Mouse (Mus musculus) bone marrow, adult 2 months (tissue): ENCODE data around the gene Spaca3. TPM values are rescaled to one million over a fixed set of nuclear protein-coding genes. Genes with fewer than 3 reads are reported as not detected.

Source experiments
- H3K27ac ChIP-seq: fragments of 200-500 bp; 2 replicates; pipeline ENCODE4 v1.5.1; 2012; ENCODE audit warnings: low read depth, mild to moderate bottlenecking, control low read depth, inconsistent platforms, low read length; ENCODE audit not compliant: control insufficient read depth, poor library complexity, insufficient read depth
- H3K4me1 ChIP-seq: fragments of 200-500 bp; 2 replicates; pipeline ENCODE4 v1.6.1; 2011; ENCODE audit warnings: low read length; ENCODE audit not compliant: control insufficient read depth, insufficient read depth
- H3K4me3 ChIP-seq: fragments of 200-500 bp; replicated peaks from 2 replicates; pipeline ENCODE3; 2011; ENCODE audit warnings: mild to moderate bottlenecking, low read depth, low read length, control low read depth; ENCODE audit not compliant: control insufficient read depth
- CTCF ChIP-seq: fragments of 200-500 bp; IDR thresholded peaks from 2 replicates; pipeline ENCODE4 v1.5.1; 2011; ENCODE audit warnings: low read length, control low read depth; ENCODE audit not compliant: control insufficient read depth, insufficient read depth
- POLR2A ChIP-seq: fragments of 200-500 bp; IDR thresholded peaks from 2 replicates; pipeline ENCODE4 v1.6.1; 2011; ENCODE audit warnings: low read depth, mild to moderate bottlenecking, control low read depth, low read length, borderline replicate concordance; ENCODE audit not compliant: control insufficient read depth
- WGBS: fragments of 180-500 bp; shearing (Covaris S2); methylation state at CpG from one replicate; pipeline ENCODE4 v1.1.7; 2018; 5-methylcytosine and 5-hydroxymethylcytosine counted together
- polyA plus RNA-seq: library from polyadenylated mRNA; stranded (reverse); fragments of >200 nt; gene quantifications from 2 replicates; pipeline ENCODE4 v1.2.4, GENCODE M21; 2011; ENCODE audit warnings: low replicate concordance; ENCODE audit not compliant: missing spikeins, insufficient read depth, insufficient read length

Gene Spaca3
- polyA plus RNA-seq, 1 experiment, result not detected

- WGBS, result 36% methylated on average over 5 of the region's 5 CpGs
- Histone ChIP-seq H3K27ac (no peak overlapping the region), H3K4me1 (no peaks in the 10 kb centered on the region), H3K4me3 (no peak overlapping the region)
- TF ChIP-seq POLR2A (no peak), CTCF (peak; percentile 31; the same call in 1 of the 2 replicates)
Measured at GRCm38 (mm10) chr11:80851859-80852258, 6.3 kb upstream of the Spaca3 start.

GRCm38 (mm10) chr11:80853014-80853413 is 5.2 kb upstream of the Spaca3 start:
- H3K4me3 ChIP-seq, result no peak overlapping the region
- no peak overlapping the region for H3K27ac ChIP-seq
- no peaks in the 10 kb centered on the region for H3K4me1 ChIP-seq
- WGBS, result 68% methylated on average over 3 of the region's 3 CpGs
- TF ChIP-seq POLR2A (no peak), CTCF (no peak)

- TF ChIP-seq POLR2A (no peak), CTCF (no peak)
- Histone ChIP-seq H3K27ac (no peak overlapping the region), H3K4me1 (no peaks in the 10 kb centered on the region), H3K4me3 (no peak overlapping the region)
- 75% methylated on average over 11 of the region's 11 CpGs for WGBS
Measured at GRCm38 (mm10) chr11:80854430-80854829, 3.7 kb upstream of the Spaca3 start.

GRCm38 (mm10) chr11:80854908-80855307 is 3.3 kb upstream of the Spaca3 start:
- TF ChIP-seq POLR2A, result no peak
- no peak for TF ChIP-seq CTCF
- H3K27ac ChIP-seq, result no peak overlapping the region

GRCm38 (mm10) chr11:80856827-80857226 is 1.3 kb upstream of the Spaca3 start:
- 68% methylated on average over 2 of the region's 2 CpGs for WGBS
- H3K4me1 ChIP-seq, result no peaks in the 10 kb centered on the region
- TF ChIP-seq CTCF (no peak), POLR2A (no peak)
- no peak overlapping the region for H3K4me3 ChIP-seq
- no peak overlapping the region for H3K27ac ChIP-seq

More at GRCm38 (mm10) chr11:80854908-80855307, 3.3 kb upstream of the Spaca3 start:
- 51% methylated on average over 7 of the region's 7 CpGs for WGBS
- no peaks in the 10 kb centered on the region for H3K4me1 ChIP-seq
- no peak overlapping the region for H3K4me3 ChIP-seq

- H3K4me3 ChIP-seq, result no peak overlapping the region
- 83% methylated on average over 7 of the region's 7 CpGs for WGBS
- TF ChIP-seq CTCF (no peak), POLR2A (no peak)
- no peaks in the 10 kb centered on the region for H3K4me1 ChIP-seq
- no peak overlapping the region for H3K27ac ChIP-seq
Measured at GRCm38 (mm10) chr11:80862941-80863340, 4.8 kb downstream of the Spaca3 start.

- no peak overlapping the region for H3K27ac ChIP-seq
- WGBS, result 80% methylated on average over 1 of the region's 1 CpGs
- no peaks in the 10 kb centered on the region for H3K4me1 ChIP-seq
- no peak overlapping the region for H3K4me3 ChIP-seq
- no peak for TF ChIP-seq POLR2A
- TF ChIP-seq CTCF, result no peak
Measured at GRCm38 (mm10) chr11:80868039-80868438, 9.9 kb downstream of the Spaca3 start.

- TF ChIP-seq CTCF (peak; percentile 80), POLR2A (no peak)
- no peak overlapping the region for H3K4me3 ChIP-seq
- H3K27ac ChIP-seq, result no peak overlapping the region
- WGBS, result 46% methylated on average over 17 of the region's 17 CpGs
- H3K4me1 ChIP-seq, result no peaks in the 10 kb centered on the region
Measured at GRCm38 (mm10) chr11:80872509-80873474, 14.6 kb downstream of the Spaca3 start.
